Mouse (Mus musculus): ENCODE results near the gene Efna4. TPM values are rescaled to one million over a fixed set of nuclear protein-coding genes. Genes with fewer than 3 reads are reported as not detected.

The Efna4 gene
- 1.1 and 1.6 TPM in 2 replicates for polyA plus RNA-seq (2012; rRNA removed)

GRCm38 (mm10) chr3:89337721-89338578 lies at the start of gene Efna4:
Gene Efna4 (minus strand): TSS chr3:89338028.
- TF ChIP-seq POLR2A (IDR thresholded peaks at IDR 0.05; ENCODE audit: control insufficient read depth, low read depth, low read length) (no peak), CTCF (IDR thresholded peaks at IDR 0.05; ENCODE audit: control insufficient read depth, insufficient read depth, insufficient replicate concordance, low read depth, low read length) (no peak)
- H3K36me3 ChIP-seq (ENCODE audit: control insufficient read depth, insufficient read depth, low read length), result no peaks in the 10 kb centered on the region
- peak within 1 kb of the TSS; percentile 78 for H3K4me3 ChIP-seq (ENCODE audit: control insufficient read depth, low read depth, low read length)
- peaks cover 12% of the 10 kb centered on the region for H3K4me1 ChIP-seq (ENCODE audit: control insufficient read depth, insufficient read depth, low read length)
- no peak within 1 kb of the TSS for H3K27ac ChIP-seq (ENCODE audit: control insufficient read depth, insufficient read depth, low read depth, low read length)
- no peaks in the 10 kb centered on the region for H3K27me3 ChIP-seq (ENCODE audit: control insufficient read depth, insufficient read depth, low read length)

- Histone ChIP-seq H3K27ac (ENCODE audit: control insufficient read depth, insufficient read depth, low read depth, low read length) (no peak overlapping the region), H3K27me3 (ENCODE audit: control insufficient read depth, insufficient read depth, low read length) (no peaks in the 10 kb centered on the region), H3K4me3 (ENCODE audit: control insufficient read depth, low read depth, low read length) (no peak overlapping the region), H3K4me1 (ENCODE audit: control insufficient read depth, insufficient read depth, low read length) (peaks cover 9% of the 10 kb centered on the region), H3K36me3 (ENCODE audit: control insufficient read depth, insufficient read depth, low read length) (no peaks in the 10 kb centered on the region)
- no peak for TF ChIP-seq CTCF (IDR thresholded peaks at IDR 0.05; ENCODE audit: control insufficient read depth, insufficient read depth, insufficient replicate concordance, low read depth, low read length)
- TF ChIP-seq POLR2A (IDR thresholded peaks at IDR 0.05; ENCODE audit: control insufficient read depth, low read depth, low read length), result no peak
Measured at GRCm38 (mm10) chr3:89386438-89387420, 48.9 kb upstream of the Efna4 start.

- Histone ChIP-seq H3K4me1 (ENCODE audit: control insufficient read depth, insufficient read depth, low read length) (peaks cover 3% of the 10 kb centered on the region; the same call in 1 of the 2 replicates), H3K36me3 (ENCODE audit: control insufficient read depth, insufficient read depth, low read length) (no peaks in the 10 kb centered on the region), H3K4me3 (ENCODE audit: control insufficient read depth, low read depth, low read length) (no peak overlapping the region), H3K27me3 (ENCODE audit: control insufficient read depth, insufficient read depth, low read length) (no peaks in the 10 kb centered on the region), H3K27ac (ENCODE audit: control insufficient read depth, insufficient read depth, low read depth, low read length) (no peak overlapping the region)
- TF ChIP-seq CTCF (IDR thresholded peaks at IDR 0.05; ENCODE audit: control insufficient read depth, insufficient read depth, insufficient replicate concordance, low read depth, low read length) (no peak), POLR2A (IDR thresholded peaks at IDR 0.05; ENCODE audit: control insufficient read depth, low read depth, low read length) (no peak)
Measured at GRCm38 (mm10) chr3:89385451-89385850, 47.6 kb upstream of the Efna4 start.

GRCm38 (mm10) chr3:89384331-89385076 lies 46.7 kb upstream of the Efna4 start:
- H3K27me3 ChIP-seq (ENCODE audit: control insufficient read depth, insufficient read depth, low read length), result no peaks in the 10 kb centered on the region
- no peak for TF ChIP-seq CTCF (IDR thresholded peaks at IDR 0.05; ENCODE audit: control insufficient read depth, insufficient read depth, insufficient replicate concordance, low read depth, low read length)
- no peak for TF ChIP-seq POLR2A (IDR thresholded peaks at IDR 0.05; ENCODE audit: control insufficient read depth, low read depth, low read length)
- H3K36me3 ChIP-seq (ENCODE audit: control insufficient read depth, insufficient read depth, low read length), result no peaks in the 10 kb centered on the region
- H3K4me3 ChIP-seq (ENCODE audit: control insufficient read depth, low read depth, low read length), result no peak overlapping the region
- H3K4me1 ChIP-seq (ENCODE audit: control insufficient read depth, insufficient read depth, low read length), result no peaks in the 10 kb centered on the region; the same call in 1 of the 2 replicates
- H3K27ac ChIP-seq (ENCODE audit: control insufficient read depth, insufficient read depth, low read depth, low read length), result no peak overlapping the region

GRCm38 (mm10) chr3:89383651-89384255 lies 45.9 kb upstream of the Efna4 start:
- Histone ChIP-seq H3K36me3 (ENCODE audit: control insufficient read depth, insufficient read depth, low read length) (no peaks in the 10 kb centered on the region), H3K27me3 (ENCODE audit: control insufficient read depth, insufficient read depth, low read length) (no peaks in the 10 kb centered on the region), H3K27ac (ENCODE audit: control insufficient read depth, insufficient read depth, low read depth, low read length) (no peak overlapping the region), H3K4me3 (ENCODE audit: control insufficient read depth, low read depth, low read length) (no peak overlapping the region), H3K4me1 (ENCODE audit: control insufficient read depth, insufficient read depth, low read length) (no peaks in the 10 kb centered on the region; the same call in 1 of the 2 replicates)
- TF ChIP-seq CTCF (IDR thresholded peaks at IDR 0.05; ENCODE audit: control insufficient read depth, insufficient read depth, insufficient replicate concordance, low read depth, low read length) (no peak), POLR2A (IDR thresholded peaks at IDR 0.05; ENCODE audit: control insufficient read depth, low read depth, low read length) (no peak)

- no peak overlapping the region for H3K27ac ChIP-seq (ENCODE audit: control insufficient read depth, insufficient read depth, low read depth, low read length)
- H3K27me3 ChIP-seq (ENCODE audit: control insufficient read depth, insufficient read depth, low read length), result no peaks in the 10 kb centered on the region
- H3K36me3 ChIP-seq (ENCODE audit: control insufficient read depth, insufficient read depth, low read length), result no peaks in the 10 kb centered on the region
- H3K4me3 ChIP-seq (ENCODE audit: control insufficient read depth, low read depth, low read length), result no peak overlapping the region
- peaks cover 3% of the 10 kb centered on the region for H3K4me1 ChIP-seq (ENCODE audit: control insufficient read depth, insufficient read depth, low read length)
- no peak for TF ChIP-seq POLR2A (IDR thresholded peaks at IDR 0.05; ENCODE audit: control insufficient read depth, low read depth, low read length)
- TF ChIP-seq CTCF (IDR thresholded peaks at IDR 0.05; ENCODE audit: control insufficient read depth, insufficient read depth, insufficient replicate concordance, low read depth, low read length), result no peak
Measured at GRCm38 (mm10) chr3:89382950-89383349, 45.1 kb upstream of the Efna4 start.

Data from testis, adult 2 months (tissue).